Mouse (Mus musculus) 416B (cell line): Measurements from ENCODE around the gene Rit1.
"Not testable (repeated sequence)": the region's sequence is repeated elsewhere in the genome, so short reads cannot be mapped to it uniquely, and the experiment has no call there.

Experiments
- DNase-seq: peaks from one replicate; pipeline ENCODE4 v3.0.0; 2011; ENCODE audit warnings: low read depth

Gene Rit1

DNA sequence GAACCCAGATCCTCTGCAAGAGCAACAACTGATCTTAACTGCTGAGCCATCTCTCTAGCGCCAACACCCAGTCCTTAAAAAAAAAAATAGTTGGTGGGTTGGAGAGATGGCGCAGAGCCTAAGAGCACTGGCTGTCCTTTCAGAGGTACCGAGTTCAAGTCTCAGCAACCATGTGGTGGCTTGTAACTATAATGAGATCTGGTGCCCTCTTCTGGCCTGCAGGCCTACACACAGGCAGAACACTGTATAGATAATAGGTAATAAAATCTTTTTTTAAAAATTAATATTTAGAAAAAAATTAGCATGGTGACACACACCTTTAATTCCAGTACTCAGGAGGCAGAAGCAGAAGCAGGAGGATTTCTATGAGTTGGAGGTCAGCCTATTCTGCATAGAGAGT, 23.5 kb downstream of the Rit1 start:
- peak; percentile 32 for DNase-seq

DNA sequence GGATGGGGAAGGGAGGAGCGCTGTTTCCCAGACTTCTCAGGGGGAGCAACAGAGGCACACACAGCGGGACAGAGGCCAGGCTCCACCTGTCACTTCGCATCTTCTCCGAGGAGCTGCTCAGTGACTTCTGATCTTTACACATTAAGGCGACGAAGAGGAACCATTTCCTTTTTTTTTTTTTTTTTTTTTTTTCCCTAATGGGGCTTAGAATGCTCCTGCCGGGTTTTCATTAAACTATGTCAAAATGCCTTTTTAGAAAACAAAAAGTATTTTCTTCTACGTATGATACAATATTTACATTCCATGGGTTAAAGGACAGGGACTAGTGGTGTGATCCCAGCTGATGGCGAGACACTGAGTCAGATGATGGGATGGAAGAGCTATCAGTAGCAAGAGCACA, 28.9 kb downstream of the Rit1 start:
- no peak for DNase-seq

DNA sequence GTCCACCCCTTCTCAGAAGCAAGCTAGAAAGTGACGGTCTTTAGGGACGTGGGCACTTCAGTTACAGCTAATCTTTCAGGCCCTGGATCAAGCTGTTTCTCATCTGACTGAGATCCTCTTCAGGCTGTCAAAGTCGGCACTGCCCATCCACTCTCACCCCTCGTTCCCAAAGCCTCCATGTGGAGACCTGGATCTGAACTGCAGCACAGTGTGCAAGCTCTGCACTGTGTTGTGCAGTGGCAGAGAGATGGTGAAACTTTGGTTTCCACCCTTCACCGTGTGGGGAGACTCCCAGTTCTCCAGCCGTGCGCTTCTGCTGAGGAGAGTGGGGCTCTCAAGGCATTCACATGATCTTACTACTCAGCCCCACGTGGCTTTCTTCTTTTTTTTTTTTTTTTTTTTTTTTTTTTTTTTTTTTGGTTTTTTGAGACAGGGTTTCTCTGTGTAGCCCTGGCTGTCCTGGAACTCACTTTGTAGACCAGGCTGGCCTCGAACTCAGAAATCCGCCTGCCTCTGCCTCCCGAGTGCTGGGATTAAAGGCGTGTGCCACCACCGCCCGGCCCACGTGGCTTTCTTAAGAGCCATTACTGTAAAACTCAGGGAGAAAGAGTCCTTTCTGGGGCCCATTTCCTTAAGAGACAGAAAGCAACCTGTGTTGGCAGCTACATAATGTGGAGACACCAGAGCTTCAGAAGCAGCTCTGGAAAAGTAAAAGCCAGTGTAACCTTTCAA, 29.7 kb downstream of the Rit1 start:
- DNase-seq: no peak

DNA sequence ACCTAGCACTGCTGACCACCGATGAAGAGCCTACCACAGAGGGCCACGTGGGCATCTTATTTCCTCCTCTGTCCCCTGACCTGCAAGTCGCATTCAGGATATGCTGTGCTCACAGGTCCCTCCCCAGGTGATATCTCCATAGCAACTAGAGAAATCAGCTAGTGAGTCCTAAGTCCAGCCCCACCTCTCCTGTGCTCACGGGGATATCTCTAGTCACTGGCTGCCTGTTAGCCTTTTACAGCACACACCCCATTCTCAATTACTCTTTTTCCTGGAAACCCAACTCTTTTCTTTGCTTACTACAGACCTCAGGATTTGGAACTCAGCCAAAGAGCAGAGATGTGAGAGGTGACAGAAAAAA, 30.2 kb downstream of the Rit1 start:
- peak; percentile 8 for DNase-seq

DNA sequence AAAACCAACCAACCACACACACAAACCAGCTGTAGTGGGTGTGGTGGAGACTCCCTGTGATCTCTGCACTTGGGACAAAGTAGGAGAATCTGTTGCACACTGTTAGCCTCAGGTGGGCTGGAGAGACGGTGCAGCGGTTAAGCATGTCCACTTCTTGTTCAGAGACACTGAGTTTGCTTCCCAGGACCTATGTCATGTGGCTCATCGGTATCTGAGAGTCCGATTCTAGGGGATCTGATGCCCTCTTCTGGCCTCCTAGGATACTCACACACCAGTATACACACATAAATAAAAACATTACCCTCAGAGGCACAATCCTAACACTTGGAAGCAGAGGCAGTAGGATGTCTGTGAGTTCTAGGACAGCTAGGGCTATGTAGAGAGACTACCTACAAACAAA, 37.6 kb downstream of the Rit1 start:
- DNase-seq: peak; percentile 89

DNA sequence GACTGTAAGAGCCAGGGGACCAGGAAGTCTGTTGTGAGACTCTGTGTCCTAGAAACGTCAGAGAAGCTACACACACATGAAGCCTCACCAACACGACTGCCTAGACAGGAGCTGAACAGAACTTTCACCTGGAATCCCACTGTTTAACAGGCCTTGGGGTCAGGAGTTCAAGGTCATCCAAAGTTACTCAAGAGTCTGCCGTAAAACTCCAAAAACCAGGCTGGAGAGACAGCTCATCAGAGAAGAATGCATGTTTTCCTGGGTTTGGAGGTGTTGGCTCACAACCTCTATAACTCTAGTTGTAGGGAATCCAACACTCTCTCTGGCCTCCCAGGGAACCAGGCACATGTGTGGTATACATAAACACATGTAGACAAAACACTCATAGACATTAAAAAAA, 38.9 kb downstream of the Rit1 start:
- no peak for DNase-seq

DNA sequence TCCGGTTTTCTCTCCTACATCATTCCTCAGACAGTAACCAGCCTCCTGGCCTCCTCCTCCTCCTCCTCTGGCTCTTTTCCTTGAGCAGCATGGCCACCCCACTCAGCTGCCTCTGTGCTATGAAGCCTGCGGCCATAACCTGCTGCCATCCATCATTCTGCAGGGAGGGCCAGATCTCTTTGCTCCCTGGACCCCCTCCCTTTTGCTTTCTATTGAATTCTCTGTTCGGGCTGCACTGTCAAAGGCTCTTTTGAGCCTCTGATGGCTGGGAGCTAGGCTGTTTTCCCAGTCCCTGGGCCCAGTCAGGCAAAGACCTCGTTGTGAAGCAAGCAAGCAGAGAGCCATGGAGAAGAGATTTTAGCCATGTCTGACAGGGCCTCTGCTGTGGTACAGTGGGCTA, 39.6 kb downstream of the Rit1 start:
- DNase-seq: no peak

DNA sequence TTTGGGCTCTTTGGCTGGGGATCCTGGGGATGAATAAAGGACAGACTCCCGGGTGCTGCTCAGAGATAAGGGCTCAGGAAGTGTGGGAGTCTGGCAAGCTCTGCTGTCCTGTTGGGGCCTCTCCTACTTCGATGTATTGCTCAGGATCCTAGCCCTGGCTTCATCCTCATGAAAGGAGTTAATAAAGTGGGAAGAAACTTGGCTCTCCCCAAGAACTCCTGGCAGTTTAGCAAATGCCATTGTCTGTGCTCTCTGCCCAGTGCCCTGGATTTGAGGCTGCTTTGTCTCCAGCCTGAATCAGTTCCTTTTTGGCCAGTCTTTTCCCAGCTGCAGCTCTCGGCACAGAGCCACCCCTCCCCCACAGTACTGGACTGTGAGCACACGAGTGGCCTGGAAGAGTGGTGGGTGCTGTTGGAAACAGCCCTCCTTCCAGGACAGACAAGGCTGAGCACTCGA, 41.4 kb downstream of the Rit1 start:
- peak; percentile 18 for DNase-seq

DNA sequence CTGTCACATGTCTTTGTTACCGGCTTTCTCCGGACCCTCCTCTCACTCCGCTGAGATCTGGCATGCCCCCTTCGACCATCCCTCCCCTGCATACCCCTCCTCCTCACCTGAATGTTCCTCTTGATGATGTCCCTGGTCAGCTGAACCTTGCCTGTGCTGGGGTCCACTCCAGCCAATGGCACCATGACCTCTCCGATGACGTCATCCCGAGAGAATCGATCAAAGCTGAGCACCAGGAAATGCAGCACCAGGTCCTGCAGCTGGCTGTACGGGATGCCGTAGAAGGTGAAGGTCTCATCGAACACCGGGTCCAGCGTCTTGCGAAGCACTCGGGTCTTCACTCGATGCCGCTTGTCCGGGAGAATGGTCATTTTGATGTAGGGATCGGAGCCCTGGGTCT, 45.0 kb downstream of the Rit1 start:
- no peak for DNase-seq

DNA sequence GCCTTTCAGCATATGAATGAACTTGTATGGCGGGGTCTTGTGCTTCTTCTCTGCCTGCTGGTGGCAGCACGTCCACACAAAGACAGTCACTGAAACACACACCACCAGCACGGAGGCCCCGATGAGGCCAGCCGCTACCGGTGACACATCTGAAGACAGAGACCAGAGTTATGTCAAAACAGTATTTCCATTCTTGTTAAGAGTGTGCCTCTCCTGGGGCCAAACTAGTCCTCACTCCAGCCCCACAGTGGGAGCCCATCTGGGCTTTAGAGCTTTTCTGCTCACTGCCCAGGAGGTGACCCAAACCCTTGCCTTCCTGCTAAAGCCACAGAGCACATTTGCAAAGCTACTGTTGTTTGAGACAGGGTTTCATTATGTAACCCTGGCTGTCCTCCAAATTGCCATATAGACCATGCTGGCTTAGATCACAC, 45.8 kb downstream of the Rit1 start:
- peak; percentile 64 for DNase-seq

DNA sequence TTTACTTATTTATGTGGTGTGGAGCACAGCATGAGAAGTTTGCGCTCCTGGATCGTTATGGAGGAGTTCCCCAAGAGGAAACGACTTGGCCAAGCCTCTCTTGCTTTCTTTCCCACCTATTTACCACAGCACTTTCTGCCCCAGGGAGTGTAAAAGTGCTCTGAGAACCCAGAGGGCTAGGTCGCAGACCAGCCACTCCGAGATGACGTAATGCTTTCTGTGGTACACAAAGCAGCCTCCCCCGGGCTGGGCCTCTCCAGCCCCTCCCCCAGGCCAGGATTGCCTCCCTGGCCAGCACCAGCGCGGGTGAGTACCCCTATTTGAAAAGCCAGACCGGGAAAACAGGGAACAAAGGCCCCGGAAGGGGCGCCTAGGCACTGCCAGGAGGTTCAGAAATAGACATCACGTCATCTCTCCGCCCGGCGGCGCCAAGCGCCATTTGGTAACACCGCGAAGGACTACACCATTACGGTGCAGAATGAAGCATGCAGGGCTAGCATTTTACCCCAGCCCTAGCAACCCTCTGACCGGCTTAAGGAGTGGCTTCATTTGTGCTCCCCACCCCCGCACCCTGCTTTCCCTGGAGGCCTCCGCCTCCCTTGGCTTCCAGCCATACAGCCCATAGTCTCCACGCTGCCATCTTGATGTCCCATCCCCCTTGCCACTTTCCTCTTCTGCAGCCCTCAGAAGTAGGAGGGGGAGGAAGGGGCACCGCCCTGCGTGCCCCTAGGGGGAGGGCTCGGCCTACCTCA, 54.7 kb downstream of the Rit1 start:
- not testable (repeated sequence) for DNase-seq

DNA sequence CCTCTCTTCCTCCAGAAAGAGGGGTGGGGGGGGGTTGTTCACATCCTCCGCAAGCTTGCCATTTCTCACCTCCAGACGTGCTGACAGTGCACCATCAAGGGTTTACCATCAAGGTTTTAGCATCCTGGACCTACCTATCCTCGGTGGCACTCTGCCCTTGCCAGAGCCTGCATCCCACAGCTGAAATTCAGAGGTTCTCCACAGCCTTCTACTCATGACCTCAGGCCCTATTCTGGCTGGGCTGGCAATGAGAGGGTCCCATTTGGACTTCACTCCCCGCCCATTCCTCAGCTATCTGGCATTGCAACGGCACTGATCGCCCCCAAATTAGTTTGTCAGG, 55.3 kb downstream of the Rit1 start:
- not testable (repeated sequence) for DNase-seq

DNA sequence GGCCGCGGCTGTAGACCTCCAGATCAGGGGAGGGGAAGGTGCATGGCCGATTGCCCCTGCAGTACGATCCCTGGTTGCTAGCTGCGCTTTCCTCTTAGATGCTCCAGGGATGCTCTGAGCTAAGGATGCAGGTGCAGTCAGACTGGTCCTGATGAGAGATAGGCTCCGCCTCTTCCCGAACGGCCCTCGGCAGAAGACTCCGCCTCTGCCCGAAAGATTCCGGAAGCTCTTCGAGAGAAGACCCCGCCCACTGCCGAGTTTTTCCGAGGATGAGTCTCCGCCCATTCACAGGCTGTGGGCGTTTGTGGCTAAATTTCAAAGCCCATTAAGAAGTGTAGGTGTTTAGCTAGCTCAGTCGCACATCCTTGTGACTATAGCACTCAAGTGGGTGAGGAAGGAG, 55.8 kb downstream of the Rit1 start:
- DNase-seq: peak; percentile 49

DNA sequence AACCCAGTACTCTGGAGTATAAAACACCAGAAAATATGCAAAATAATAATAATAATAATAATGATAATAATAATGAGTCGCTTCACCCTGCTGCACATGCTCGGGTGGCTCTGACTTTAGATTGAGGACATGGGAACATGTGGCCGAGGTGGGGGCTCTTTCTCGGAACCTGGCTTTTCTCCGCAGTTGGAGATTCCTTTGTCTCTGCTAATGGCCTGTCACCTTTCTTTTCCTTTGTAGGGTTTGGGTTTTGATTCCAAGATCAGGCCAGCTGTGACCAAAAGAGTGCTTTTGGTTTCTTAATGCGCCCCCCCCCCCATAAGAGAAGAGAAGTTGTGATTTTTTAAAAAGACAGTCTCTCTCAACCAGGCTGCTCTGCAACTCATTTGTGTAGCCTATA, 56.5 kb downstream of the Rit1 start:
- DNase-seq: not testable (repeated sequence)

DNA sequence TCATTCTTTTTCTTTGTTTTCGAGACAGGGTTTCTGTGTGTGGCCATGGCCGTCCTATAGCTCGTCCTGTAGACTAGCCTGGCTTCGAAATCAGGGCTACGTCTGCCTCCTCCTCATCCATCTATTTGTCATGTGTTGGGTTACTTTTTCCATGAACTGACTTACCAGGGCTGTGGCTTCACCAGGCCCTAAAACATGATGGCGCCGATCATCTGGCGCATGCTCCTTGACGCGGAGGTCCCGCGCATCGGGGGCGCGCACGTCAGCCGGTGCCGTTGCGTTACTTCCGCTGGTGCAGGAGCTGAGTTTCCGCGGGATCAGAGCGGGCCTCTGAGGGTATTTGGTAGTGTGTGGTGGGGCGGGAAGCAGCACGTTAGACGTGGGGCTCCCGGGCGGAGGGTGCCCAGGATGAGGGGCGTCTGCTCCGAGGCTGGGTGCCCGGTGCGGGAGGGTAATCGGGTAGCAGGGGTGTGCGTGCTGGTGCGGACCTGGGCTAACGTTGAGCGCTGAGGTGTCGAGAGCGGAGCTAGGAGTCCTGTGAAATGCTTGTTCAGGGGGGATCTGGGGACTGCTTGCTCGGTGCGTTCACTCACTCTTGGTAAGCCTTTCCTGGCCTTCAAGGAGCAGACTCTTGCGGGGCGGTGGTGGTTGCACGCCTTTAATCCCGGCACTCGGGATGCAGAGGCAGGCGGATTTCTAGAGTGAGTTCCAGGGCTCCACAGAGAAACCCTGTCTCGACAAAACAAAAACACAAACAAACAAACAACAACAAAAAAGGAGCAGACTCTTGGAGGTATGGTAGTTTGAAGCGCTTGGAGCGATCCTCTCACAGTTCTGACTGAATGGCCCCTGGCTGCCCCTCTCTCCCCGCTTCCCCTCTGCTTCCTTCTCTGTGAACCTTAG, 58.6 kb downstream of the Rit1 start, which contains the start of gene Syt11:
Gene Syt11 (minus strand): TSS at position 226 of the 903 bp plus-strand sequence.
- peak; percentile 63 for DNase-seq
